ENCODE assay signal across 20 mouse cellular contexts in genomic region chr11:35788443-35788842, GRCm38 (mm10). TPM values are rescaled to one million over a fixed set of nuclear protein-coding genes. Genes with fewer than 3 reads are reported as not detected.
"Had no signal": no experiment of that assay in that cellular context is flagged by ENCODE, and none has a peak within 500 bp of the region (broad histone marks: within the 10 kb centered on the region; RNA-seq: fewer than 3 reads in every experiment).

No protein-coding gene starts in this region.

- DNase-seq: kidney, adult 2 months; kidney, postnatal 10 days; kidney, postnatal 36 days; layer of hippocampus, postnatal 36 days; liver, postnatal 0 days; lung, embryonic 14.5 days; thymus, adult 2 months; thymus, postnatal 14 days; thymus, postnatal 4 days had no signal

- H3K27me3 ChIP-seq: limb, embryonic 12.5 days; limb, embryonic 15.5 days; midbrain, embryonic 13.5 days had no signal

- H3K4me2 ChIP-seq: limb, embryonic 12.5 days; limb, embryonic 15.5 days; liver, embryonic 11.5 days; lung, embryonic 14.5 days; midbrain, embryonic 13.5 days had no signal

- H3K4me1 ChIP-seq: limb, embryonic 12.5 days; limb, embryonic 15.5 days; midbrain, embryonic 13.5 days had no signal

- H3K27ac ChIP-seq: left cerebral cortex, adult 2 months; limb, embryonic 12.5 days; limb, embryonic 15.5 days; liver, embryonic 14.5 days; macrophage; midbrain, embryonic 13.5 days; stomach, postnatal 0 days had no signal

- H3K9me3 ChIP-seq: limb, embryonic 12.5 days; limb, embryonic 15.5 days; midbrain, embryonic 13.5 days had no signal

- ATAC-seq: liver, postnatal 0 days; lung, postnatal 0 days; midbrain, embryonic 13.5 days had no signal

- H3K4me3 ChIP-seq: left cerebral cortex, adult 2 months; limb, embryonic 12.5 days; limb, embryonic 15.5 days; midbrain, embryonic 13.5 days had no signal

- H3K9ac ChIP-seq: limb, embryonic 12.5 days; limb, embryonic 15.5 days; liver, embryonic 14.5 days; liver, postnatal 0 days; lung, embryonic 14.5 days; midbrain, embryonic 13.5 days had no signal

RNA-seq across cellular contexts. Expression of gene Fbll1, which starts 10.2 kb away (rescaled TPM):
- polyA plus RNA-seq: kidney, embryonic 14.5 days; limb, embryonic 12.5 days; liver, embryonic 11.5 days; liver, embryonic 14.5 days; liver, postnatal 0 days; lung, embryonic 14.5 days; lung, postnatal 0 days; macrophage; spleen, adult 2 months had no signal
